Mouse (Mus musculus): ENCODE measurements at regions not wholly inside any gene's neighbourhood (a gene's known extent, or its start where the extent isn't known, plus 50 kb on each side); places are given as distances from the start of the nearest gene placed in this dataset.

GRCm38 (mm10) chr2:171657125-171657524, 386.1 kb downstream of the Cbln4 start:
- no peaks in the 10 kb centered on the region for H3K9me3 ChIP-seq (ENCODE audit: low read length)
- no peaks in the 10 kb centered on the region for H3K36me3 ChIP-seq (ENCODE audit: insufficient read depth, low read length)
- no peaks in the 10 kb centered on the region for H3K4me1 ChIP-seq (replicated peaks; ENCODE audit: low read depth, low read length)
- no peak overlapping the region for H3K4me3 ChIP-seq (replicated peaks; ENCODE audit: low read length)
- no peaks in the 10 kb centered on the region for H3K27me3 ChIP-seq (ENCODE audit: insufficient read depth, low read length)
- TF ChIP-seq NANOG (IDR thresholded peaks at IDR 0.05; ENCODE audit: borderline replicate concordance, low read length) (no peak), CTCF (conservative IDR thresholded peaks at IDR 0.05; ENCODE audit: low read length) (no peak), POU5F1 (IDR thresholded peaks at IDR 0.05; ENCODE audit: borderline replicate concordance, low read length) (no peak)

DNA sequence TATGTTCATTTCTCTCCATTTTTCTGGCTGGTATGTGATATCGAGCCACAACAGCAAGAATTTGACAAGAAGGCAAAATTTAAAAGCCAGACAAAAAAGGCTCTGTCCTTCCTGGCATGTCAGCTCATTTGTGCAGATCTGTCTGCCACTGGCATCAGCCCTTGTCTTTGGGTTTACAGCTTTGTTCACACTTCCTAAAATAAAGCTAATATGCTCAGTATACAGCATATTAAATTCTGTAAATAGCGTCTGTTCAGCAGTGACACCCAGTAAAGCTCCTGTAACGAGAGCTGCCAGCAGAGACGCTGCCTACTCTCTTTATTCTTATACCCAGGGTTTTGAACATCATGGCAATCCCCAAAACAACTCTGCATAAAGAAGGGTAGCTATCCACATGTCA, 401.5 kb downstream of the Cbln4 start:
- Histone ChIP-seq H3K4me1 (replicated peaks; ENCODE audit: low read depth, low read length) (peaks cover 34% of the 10 kb centered on the region), H3K4me3 (replicated peaks; ENCODE audit: low read length) (no peak overlapping the region), H3K36me3 (ENCODE audit: insufficient read depth, low read length) (no peaks in the 10 kb centered on the region), H3K27me3 (ENCODE audit: insufficient read depth, low read length) (peaks cover 4% of the 10 kb centered on the region; the same call in 1 of the 2 replicates), H3K9me3 (ENCODE audit: low read length) (no peaks in the 10 kb centered on the region)
- TF ChIP-seq CTCF (conservative IDR thresholded peaks at IDR 0.05; ENCODE audit: low read length) (no peak), POU5F1 (IDR thresholded peaks at IDR 0.05; ENCODE audit: borderline replicate concordance, low read length) (no peak), NANOG (IDR thresholded peaks at IDR 0.05; ENCODE audit: borderline replicate concordance, low read length) (no peak)

GRCm38 (mm10) chr2:171640478-171640877, 402.8 kb downstream of the Cbln4 start:
- TF ChIP-seq CTCF (conservative IDR thresholded peaks at IDR 0.05; ENCODE audit: low read length) (no peak), POU5F1 (IDR thresholded peaks at IDR 0.05; ENCODE audit: borderline replicate concordance, low read length) (no peak), NANOG (IDR thresholded peaks at IDR 0.05; ENCODE audit: borderline replicate concordance, low read length) (no peak)
- Histone ChIP-seq H3K36me3 (ENCODE audit: insufficient read depth, low read length) (no peaks in the 10 kb centered on the region), H3K4me1 (replicated peaks; ENCODE audit: low read depth, low read length) (peaks cover 34% of the 10 kb centered on the region), H3K27me3 (ENCODE audit: insufficient read depth, low read length) (peaks cover 4% of the 10 kb centered on the region; the same call in 1 of the 2 replicates), H3K4me3 (replicated peaks; ENCODE audit: low read length) (no peak overlapping the region), H3K9me3 (ENCODE audit: low read length) (no peaks in the 10 kb centered on the region)

DNA sequence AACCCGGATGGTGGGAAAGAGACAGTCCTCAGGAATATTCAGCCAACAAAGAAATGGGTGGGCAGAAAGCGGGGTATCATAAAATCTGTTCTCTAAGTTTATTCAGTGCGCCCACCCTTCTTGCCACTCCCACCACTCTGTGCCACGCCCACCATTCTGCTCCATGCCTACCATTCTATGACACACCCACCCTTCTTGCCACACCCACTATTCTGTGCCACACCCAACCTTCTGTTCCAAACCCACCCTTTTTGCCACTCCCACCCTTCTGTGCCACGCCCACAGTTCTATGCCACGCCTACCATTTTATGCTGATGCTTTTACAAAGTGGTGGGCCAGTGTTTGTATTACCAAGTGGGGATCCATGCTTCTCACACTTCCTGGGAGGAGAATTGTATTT, 404.3 kb downstream of the Cbln4 start:
- TF ChIP-seq CTCF (conservative IDR thresholded peaks at IDR 0.05; ENCODE audit: low read length): no peak
- no peak for TF ChIP-seq NANOG (IDR thresholded peaks at IDR 0.05; ENCODE audit: borderline replicate concordance, low read length)
- no peak for TF ChIP-seq POU5F1 (IDR thresholded peaks at IDR 0.05; ENCODE audit: borderline replicate concordance, low read length)
- Histone ChIP-seq H3K4me1 (replicated peaks; ENCODE audit: low read depth, low read length) (peaks cover 34% of the 10 kb centered on the region), H3K36me3 (ENCODE audit: insufficient read depth, low read length) (no peaks in the 10 kb centered on the region), H3K4me3 (replicated peaks; ENCODE audit: low read length) (no peak overlapping the region), H3K9me3 (ENCODE audit: low read length) (no peaks in the 10 kb centered on the region), H3K27me3 (ENCODE audit: insufficient read depth, low read length) (peaks cover 4% of the 10 kb centered on the region; the same call in 1 of the 2 replicates)

DNA sequence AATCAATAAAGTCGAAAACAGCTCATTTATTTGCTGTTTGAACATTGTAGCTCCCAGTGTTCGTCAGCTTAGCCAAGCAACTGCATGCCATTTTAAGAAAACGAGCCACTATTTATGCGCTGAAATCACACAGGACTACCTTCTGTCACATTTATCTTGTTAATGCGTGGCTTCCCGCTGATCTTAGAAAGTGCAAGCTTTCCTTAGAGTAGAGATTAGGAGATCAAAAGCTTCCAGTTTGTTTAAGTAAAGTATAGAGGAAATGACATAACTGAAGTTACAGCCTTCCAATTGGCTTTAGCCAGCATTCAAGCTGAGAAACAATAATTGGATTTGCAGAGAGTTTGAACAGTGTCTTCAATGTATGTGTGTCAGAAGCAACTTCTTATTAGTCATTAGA, 406.4 kb downstream of the Cbln4 start:
- H3K27me3 ChIP-seq (ENCODE audit: insufficient read depth, low read length): peaks cover 7% of the 10 kb centered on the region; the same call in 1 of the 2 replicates
- TF ChIP-seq NANOG (IDR thresholded peaks at IDR 0.05; ENCODE audit: borderline replicate concordance, low read length): no peak
- TF ChIP-seq POU5F1 (IDR thresholded peaks at IDR 0.05; ENCODE audit: borderline replicate concordance, low read length): no peak
- TF ChIP-seq CTCF (conservative IDR thresholded peaks at IDR 0.05; ENCODE audit: low read length): no peak
- H3K4me3 ChIP-seq (replicated peaks; ENCODE audit: low read length): no peak overlapping the region
- H3K4me1 ChIP-seq (replicated peaks; ENCODE audit: low read depth, low read length): peaks cover 34% of the 10 kb centered on the region
- H3K36me3 ChIP-seq (ENCODE audit: insufficient read depth, low read length): no peaks in the 10 kb centered on the region
- H3K9me3 ChIP-seq (ENCODE audit: low read length): no peaks in the 10 kb centered on the region

DNA sequence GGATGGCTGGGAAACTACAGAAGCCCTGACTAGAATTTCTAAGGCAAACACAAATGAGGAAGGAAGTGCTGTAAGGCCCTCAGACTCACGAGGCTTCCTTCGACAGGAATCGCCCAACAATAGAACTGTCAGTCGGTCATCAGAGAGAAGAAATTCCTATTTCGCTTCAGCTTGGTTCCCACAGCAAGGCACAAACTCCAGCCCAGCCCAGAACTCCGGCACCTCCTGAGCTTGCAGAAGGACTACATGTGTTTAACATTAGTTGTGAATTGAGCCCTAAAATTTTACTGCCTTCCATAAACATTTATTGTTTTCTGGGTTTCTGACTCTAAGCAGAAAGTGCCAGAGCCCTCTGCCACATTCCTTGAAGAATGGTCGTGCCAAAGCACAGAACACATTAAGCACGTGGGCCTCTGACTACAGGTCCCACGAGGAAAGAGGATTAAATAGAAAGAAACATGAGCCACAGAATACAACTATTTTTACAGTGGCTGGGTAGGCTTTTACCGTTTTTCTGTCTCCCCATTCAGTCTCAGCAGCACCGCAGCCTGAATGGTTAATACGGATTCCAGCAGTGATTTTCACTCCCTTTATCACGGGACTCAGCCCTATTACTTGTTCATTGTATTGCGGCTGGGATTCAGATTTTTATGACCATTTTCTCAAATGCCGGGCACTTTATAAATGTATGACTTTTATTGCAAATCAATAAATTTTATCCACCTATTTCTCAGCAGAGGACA, 409.7 kb downstream of the Cbln4 start:
- H3K9me3 ChIP-seq (ENCODE audit: low read length): no peaks in the 10 kb centered on the region
- no peak for TF ChIP-seq NANOG (IDR thresholded peaks at IDR 0.05; ENCODE audit: borderline replicate concordance, low read length)
- no peak for TF ChIP-seq CTCF (conservative IDR thresholded peaks at IDR 0.05; ENCODE audit: low read length)
- no peak for TF ChIP-seq POU5F1 (IDR thresholded peaks at IDR 0.05; ENCODE audit: borderline replicate concordance, low read length)
- H3K4me1 ChIP-seq (replicated peaks; ENCODE audit: low read depth, low read length): peaks cover 37% of the 10 kb centered on the region
- no peak overlapping the region for H3K4me3 ChIP-seq (replicated peaks; ENCODE audit: low read length)
- no peaks in the 10 kb centered on the region for H3K36me3 ChIP-seq (ENCODE audit: insufficient read depth, low read length)
- H3K27me3 ChIP-seq (ENCODE audit: insufficient read depth, low read length): 0 out of 2 replicates have a peak, but pooled peaks cover 3% of the 10 kb centered on the region

DNA sequence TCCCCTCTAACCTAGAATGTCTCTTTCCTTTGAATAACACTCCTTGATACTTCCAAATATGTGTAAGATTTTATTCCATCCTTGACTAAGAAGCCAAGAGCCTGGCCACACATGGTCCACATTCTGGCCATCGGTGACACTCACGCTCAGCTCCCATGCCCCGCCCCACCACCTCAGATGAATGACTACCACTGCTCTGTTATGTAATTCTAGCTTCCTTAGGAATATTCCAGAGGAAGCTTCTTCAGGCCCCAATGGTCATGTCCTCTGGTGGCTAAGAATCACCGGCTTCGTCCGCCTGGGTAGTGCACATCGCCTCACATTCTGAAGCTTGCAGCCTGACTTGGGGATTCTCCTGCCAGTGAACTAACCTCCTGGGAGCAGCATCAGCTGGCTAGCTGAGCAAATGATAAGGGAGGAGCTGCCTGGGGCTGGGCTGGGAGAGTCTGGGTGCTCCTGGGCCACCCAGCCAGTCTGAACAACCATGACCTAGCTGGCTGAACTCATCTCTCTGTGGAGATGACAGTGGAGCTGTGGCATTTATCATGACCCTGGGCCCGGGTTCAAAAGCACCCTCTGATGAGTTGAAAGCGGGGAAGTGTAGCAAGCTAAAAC, 413.1 kb downstream of the Cbln4 start:
- Histone ChIP-seq H3K36me3 (ENCODE audit: insufficient read depth, low read length) (no peaks in the 10 kb centered on the region), H3K4me3 (replicated peaks; ENCODE audit: low read length) (no peak overlapping the region), H3K9me3 (ENCODE audit: low read length) (no peaks in the 10 kb centered on the region), H3K4me1 (replicated peaks; ENCODE audit: low read depth, low read length) (peaks cover 32% of the 10 kb centered on the region), H3K27me3 (ENCODE audit: insufficient read depth, low read length) (0 out of 2 replicates have a peak, but pooled peaks cover 3% of the 10 kb centered on the region)
- TF ChIP-seq POU5F1 (IDR thresholded peaks at IDR 0.05; ENCODE audit: borderline replicate concordance, low read length): no peak
- no peak for TF ChIP-seq NANOG (IDR thresholded peaks at IDR 0.05; ENCODE audit: borderline replicate concordance, low read length)
- no peak for TF ChIP-seq CTCF (conservative IDR thresholded peaks at IDR 0.05; ENCODE audit: low read length)

- Histone ChIP-seq H3K36me3 (ENCODE audit: insufficient read depth, low read length) (no peaks in the 10 kb centered on the region), H3K4me3 (replicated peaks; ENCODE audit: low read length) (no peak overlapping the region), H3K9me3 (ENCODE audit: low read length) (no peaks in the 10 kb centered on the region), H3K27me3 (ENCODE audit: insufficient read depth, low read length) (0 out of 2 replicates have a peak, but pooled peaks cover 3% of the 10 kb centered on the region), H3K4me1 (replicated peaks; ENCODE audit: low read depth, low read length) (peaks cover 32% of the 10 kb centered on the region)
- no peak for TF ChIP-seq POU5F1 (IDR thresholded peaks at IDR 0.05; ENCODE audit: borderline replicate concordance, low read length)
- peak; percentile 51; the same call in 1 of the 2 replicates for TF ChIP-seq NANOG (IDR thresholded peaks at IDR 0.05; ENCODE audit: borderline replicate concordance, low read length)
These were observed 414.9 kb downstream of the Cbln4 start for GRCm38 (mm10) chr2:171628182-171628850.
